Mouse (Mus musculus) hindbrain, embryonic 11.5 days (tissue): ENCODE data around the gene Ap1g1. TPM values are rescaled to one million over a fixed set of nuclear protein-coding genes. Genes with fewer than 3 reads are reported as not detected.

Source experiments
- ATAC-seq: fragments of 200-750 bp; cut with Nextera tagmentation; 2 replicates; pipeline ENCODE4 v1.8.0; 2017; ENCODE audit warnings: mild to moderate bottlenecking, moderate TSS enrichment, moderate library complexity; ENCODE audit not compliant: low FRiP score
- DNase-seq: peaks from one replicate; pipeline ENCODE4 v3.0.0-alpha.2; 2015; ENCODE audit warnings: low spot score
- H3K27ac ChIP-seq: fragments of 300-500 bp; sonication (generic); 2 replicates; pipeline ENCODE4 v1.5.1; 2014; ENCODE audit warnings: mild to moderate bottlenecking, low read depth, low read length
- H3K27me3 ChIP-seq: fragments of 300-500 bp; sonication (generic); 2 replicates; pipeline ENCODE4 v1.6.1; 2014; ENCODE audit warnings: mild to moderate bottlenecking, low read length, moderate library complexity, mixed read lengths; ENCODE audit not compliant: control insufficient read depth, insufficient read depth
- H3K36me3 ChIP-seq: fragments of 300-500 bp; sonication (generic); 2 replicates; pipeline ENCODE4 v1.6.1; 2014; ENCODE audit warnings: mild to moderate bottlenecking, low read length, moderate library complexity, mixed read lengths; ENCODE audit not compliant: control insufficient read depth, insufficient read depth
- H3K4me1 ChIP-seq: fragments of 300-500 bp; sonication (generic); replicated peaks from 2 replicates; pipeline ENCODE4 v1.6.1; 2014; ENCODE audit warnings: low read length, mixed read lengths; ENCODE audit not compliant: control insufficient read depth, insufficient read depth
- H3K4me2 ChIP-seq: fragments of 300-500 bp; sonication (generic); replicated peaks from 2 replicates; pipeline ENCODE4 v1.6.1; 2014; ENCODE audit warnings: mild to moderate bottlenecking, low read depth, low read length
- H3K4me3 ChIP-seq: fragments of 300-500 bp; sonication (generic); 2 replicates; pipeline ENCODE4 v1.5.1; 2014; ENCODE audit warnings: low read depth, low read length
- H3K9ac ChIP-seq: fragments of 300-500 bp; sonication (generic); 2 replicates; pipeline ENCODE4 v1.6.1; 2014; ENCODE audit warnings: low read depth, low read length
- H3K9me3 ChIP-seq: fragments of 300-500 bp; sonication (generic); 2 replicates; pipeline ENCODE4 v1.6.1; 2016; ENCODE audit warnings: low read length; ENCODE audit not compliant: control insufficient read depth
- WGBS: fragments of 180-500 bp; shearing (Covaris S2); extraction: QIAGEN DNeasy Blood & Tissue Kit; methylation state at CpG from one replicate; pipeline ENCODE4 v1.1.7; 2014; 5-methylcytosine and 5-hydroxymethylcytosine counted together
- polyA plus RNA-seq: library from polyadenylated mRNA; unstranded; fragments of >200 nt; fragmentation: Nextera tagmentation; extraction: Ambion mirVana; gene quantifications from 2 replicates; pipeline ENCODE4 v1.2.1, GENCODE M21; 2014

Ap1g1 gene
- polyA plus RNA-seq, 1 experiment from 2014 or later, result 33.8 TPM

DNA sequence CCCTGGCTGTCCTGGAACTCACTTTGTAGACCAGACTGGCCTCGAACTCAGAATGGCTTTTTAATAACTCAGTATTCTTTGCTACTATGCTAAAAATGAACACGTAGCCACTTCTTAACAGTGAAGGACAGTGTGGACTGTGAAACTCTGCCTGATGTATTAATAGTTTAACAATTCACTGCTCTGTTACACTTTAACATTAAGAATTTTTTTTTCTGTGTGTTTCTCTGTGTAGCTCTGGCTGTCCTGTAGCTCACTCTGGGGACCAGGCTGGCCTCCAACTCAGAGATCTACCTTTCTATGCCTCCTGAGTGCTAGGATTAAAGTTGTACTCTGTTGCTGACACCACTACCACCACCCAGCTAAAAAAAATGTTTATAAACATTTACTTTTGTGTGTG, 45.2 kb downstream of the Ap1g1 start:
- H3K9me3 ChIP-seq, result no peaks in the 10 kb centered on the region
- H3K9ac ChIP-seq, result no peak overlapping the region
- no peak for DNase-seq
- H3K4me1 ChIP-seq, result no peaks in the 10 kb centered on the region
- no peak overlapping the region for H3K4me2 ChIP-seq
- no peak overlapping the region for H3K27ac ChIP-seq
- no peaks in the 10 kb centered on the region for H3K27me3 ChIP-seq
- 94% methylated on average over 2 of the region's 2 CpGs for WGBS
- H3K36me3 ChIP-seq, result no peaks in the 10 kb centered on the region
- no peak for ATAC-seq
- H3K4me3 ChIP-seq, result no peak overlapping the region

DNA sequence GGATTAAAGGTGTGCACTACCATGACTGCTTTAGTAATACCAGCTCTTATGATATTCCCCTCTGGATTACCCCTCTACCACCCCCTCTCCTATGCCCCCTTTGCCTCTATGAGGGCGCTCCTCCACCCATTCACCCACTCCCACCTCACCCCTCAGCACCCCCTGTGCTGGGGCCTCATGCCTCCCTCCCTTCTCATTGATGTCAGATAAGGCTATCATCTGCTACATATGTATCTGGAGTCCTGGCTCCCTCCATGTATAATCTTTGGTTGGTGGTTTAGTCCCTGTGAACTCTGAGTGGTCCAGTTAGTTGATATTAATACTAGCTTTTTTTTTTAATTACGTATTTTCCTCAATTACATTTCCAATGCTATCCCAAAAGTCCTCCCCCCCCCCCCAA, 61.5 kb downstream of the Ap1g1 start:
- DNase-seq (no peak), ATAC-seq (no peak)
- H3K27ac ChIP-seq, result no peak overlapping the region
- H3K9me3 ChIP-seq, result no peaks in the 10 kb centered on the region
- H3K36me3 ChIP-seq, result peaks cover 3% of the 10 kb centered on the region; the same call in 1 of the 2 replicates
- no peak overlapping the region for H3K9ac ChIP-seq
- H3K4me1 ChIP-seq, result no peaks in the 10 kb centered on the region
- no peaks in the 10 kb centered on the region for H3K27me3 ChIP-seq
- 100% methylated on average over 2 of the region's 2 CpGs for WGBS
- H3K4me3 ChIP-seq, result no peak overlapping the region
- H3K4me2 ChIP-seq, result no peak overlapping the region

DNA sequence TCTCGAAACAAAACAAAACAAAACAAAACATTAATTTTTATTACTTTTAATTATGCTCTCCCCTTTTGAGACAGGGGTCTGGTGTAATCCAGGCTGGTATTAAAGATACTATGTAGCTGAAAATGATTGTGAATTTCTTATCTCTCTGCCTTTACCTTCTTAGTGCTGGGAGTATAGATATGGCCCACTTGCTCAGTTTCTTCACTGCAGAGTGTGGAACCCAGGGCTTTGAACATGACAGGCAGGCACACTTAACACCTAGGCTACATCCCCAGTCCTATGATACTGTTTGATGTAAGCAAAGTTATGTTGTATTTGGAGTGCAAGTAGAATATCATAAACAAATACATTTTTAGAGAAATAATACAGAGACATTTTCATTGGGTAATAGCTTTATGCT, 64.1 kb downstream of the Ap1g1 start:
- peaks cover 3% of the 10 kb centered on the region; the same call in 1 of the 2 replicates for H3K36me3 ChIP-seq
- 94% methylated on average over 1 of the region's 1 CpGs for WGBS
- H3K9me3 ChIP-seq, result no peaks in the 10 kb centered on the region
- no peak for ATAC-seq
- H3K9ac ChIP-seq, result no peak overlapping the region
- H3K4me3 ChIP-seq, result no peak overlapping the region
- H3K4me1 ChIP-seq, result no peaks in the 10 kb centered on the region
- H3K4me2 ChIP-seq, result no peak overlapping the region
- no peak overlapping the region for H3K27ac ChIP-seq
- no peak for DNase-seq
- no peaks in the 10 kb centered on the region for H3K27me3 ChIP-seq

DNA sequence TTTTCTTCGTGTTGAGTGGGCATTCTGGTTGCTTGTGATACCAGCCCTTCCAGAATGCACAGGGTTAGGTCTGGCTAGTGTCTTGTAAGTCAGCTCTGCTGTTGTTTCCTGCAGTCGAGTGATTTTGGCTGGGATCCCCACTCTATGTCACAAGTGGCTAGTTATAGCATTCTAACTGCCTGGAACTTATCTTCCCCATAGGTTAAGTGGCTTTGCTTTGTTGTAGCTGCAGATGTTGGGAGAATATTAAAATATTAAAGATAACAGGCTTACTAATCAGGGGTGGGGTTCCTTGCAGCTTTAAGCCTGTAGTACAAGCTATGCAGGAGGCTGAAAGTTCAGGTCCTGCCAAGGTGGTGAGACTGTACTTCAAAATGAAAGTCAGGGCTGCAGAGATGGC, 69.5 kb downstream of the Ap1g1 start:
- Histone ChIP-seq H3K27me3 (no peaks in the 10 kb centered on the region), H3K9me3 (no peaks in the 10 kb centered on the region), H3K36me3 (peaks cover 16% of the 10 kb centered on the region), H3K4me2 (no peak overlapping the region), H3K9ac (no peak overlapping the region), H3K4me3 (no peak overlapping the region), H3K4me1 (no peaks in the 10 kb centered on the region), H3K27ac (no peak overlapping the region)
- WGBS, result 95% methylated on average over 2 of the region's 2 CpGs
- ATAC-seq (no peak), DNase-seq (no peak)

GRCm38 (mm10) chr8:109848981-109849380, 70.6 kb downstream of the Ap1g1 start:
- Histone ChIP-seq H3K9ac (no peak overlapping the region), H3K27me3 (no peaks in the 10 kb centered on the region), H3K4me1 (no peaks in the 10 kb centered on the region), H3K27ac (no peak overlapping the region), H3K9me3 (no peaks in the 10 kb centered on the region), H3K4me2 (no peak overlapping the region), H3K36me3 (peaks cover 13% of the 10 kb centered on the region), H3K4me3 (no peak overlapping the region)
- DNase-seq (no peak), ATAC-seq (no peak)
- WGBS, result 89% methylated on average over 3 of the region's 3 CpGs

DNA sequence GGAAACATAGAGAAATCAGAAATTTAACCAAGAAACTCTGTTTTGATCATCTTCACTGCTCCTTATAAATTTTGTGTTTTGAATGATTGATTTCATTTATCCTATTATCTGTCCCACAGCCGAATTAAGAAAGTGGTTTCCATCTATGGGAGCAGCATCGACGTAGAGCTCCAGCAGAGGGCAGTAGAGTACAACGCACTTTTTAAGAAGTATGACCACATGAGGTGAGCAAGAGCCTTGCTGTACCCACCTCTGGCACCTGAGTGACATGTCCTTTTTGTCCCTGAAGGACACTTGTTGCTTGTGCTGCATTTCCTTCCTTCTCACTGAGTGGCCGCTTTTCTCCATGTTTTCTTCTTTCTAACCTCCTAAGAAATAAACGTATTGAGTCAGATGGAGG, 75.1 kb downstream of the Ap1g1 start:
- peaks cover 16% of the 10 kb centered on the region for H3K36me3 ChIP-seq
- H3K9ac ChIP-seq, result no peak overlapping the region
- no peak for ATAC-seq
- no peak overlapping the region for H3K4me2 ChIP-seq
- H3K9me3 ChIP-seq, result no peaks in the 10 kb centered on the region
- no peaks in the 10 kb centered on the region for H3K4me1 ChIP-seq
- WGBS, result 52% methylated on average over 6 of the region's 6 CpGs
- peak; percentile 77 for DNase-seq
- no peaks in the 10 kb centered on the region for H3K27me3 ChIP-seq
- no peak overlapping the region for H3K4me3 ChIP-seq
- no peak overlapping the region for H3K27ac ChIP-seq

- Histone ChIP-seq H3K9ac (no peak overlapping the region), H3K4me1 (no peaks in the 10 kb centered on the region), H3K36me3 (peaks cover 16% of the 10 kb centered on the region), H3K27me3 (no peaks in the 10 kb centered on the region), H3K27ac (no peak overlapping the region), H3K4me2 (no peak overlapping the region), H3K4me3 (no peak overlapping the region), H3K9me3 (no peaks in the 10 kb centered on the region)
- no peak for DNase-seq
- 88% methylated on average over 4 of the region's 4 CpGs for WGBS
- no peak for ATAC-seq
These were observed 76.2 kb downstream of the Ap1g1 start for GRCm38 (mm10) chr8:109854522-109854921.

GRCm38 (mm10) chr8:109855451-109855850, 77.1 kb downstream of the Ap1g1 start:
- Histone ChIP-seq H3K4me2 (no peak overlapping the region), H3K36me3 (peaks cover 7% of the 10 kb centered on the region; the same call in 1 of the 2 replicates), H3K4me1 (no peaks in the 10 kb centered on the region), H3K9ac (no peak overlapping the region), H3K27ac (no peak overlapping the region), H3K9me3 (no peaks in the 10 kb centered on the region), H3K4me3 (no peak overlapping the region), H3K27me3 (no peaks in the 10 kb centered on the region)
- ATAC-seq (no peak), DNase-seq (no peak)
- 98% methylated on average over 6 of the region's 6 CpGs for WGBS

GRCm38 (mm10) chr8:109863398-109863797, 85.0 kb downstream of the Ap1g1 start:
- H3K4me2 ChIP-seq, result no peak overlapping the region
- no peaks in the 10 kb centered on the region for H3K27me3 ChIP-seq
- no peak overlapping the region for H3K27ac ChIP-seq
- DNase-seq (no peak), ATAC-seq (no peak)
- no peak overlapping the region for H3K9ac ChIP-seq
- no peaks in the 10 kb centered on the region for H3K4me1 ChIP-seq
- no peaks in the 10 kb centered on the region for H3K9me3 ChIP-seq
- H3K4me3 ChIP-seq, result no peak overlapping the region
- H3K36me3 ChIP-seq, result 0 out of 2 replicates have a peak, but pooled peaks cover 2% of the 10 kb centered on the region
- 97% methylated on average over 2 of the region's 2 CpGs for WGBS
